Mouse (Mus musculus) midbrain, embryonic 15.5 days (tissue): ENCODE data around the gene Cfap97. TPM values are rescaled to one million over a fixed set of nuclear protein-coding genes. Genes with fewer than 3 reads are reported as not detected.
"Not testable (repeated sequence)": the region's sequence is repeated elsewhere in the genome, so short reads cannot be mapped to it uniquely, and the experiment has no call there.

ENCODE experiments used
- ATAC-seq: fragments of 200-750 bp; cut with Nextera tagmentation; replicated peaks from 2 replicates; pipeline ENCODE4 v1.8.0; 2017; ENCODE audit warnings: moderate TSS enrichment
- H3K27ac ChIP-seq: fragments of 300-500 bp; sonication (generic); 2 replicates; pipeline ENCODE4 v1.5.1; 2015; ENCODE audit warnings: mild to moderate bottlenecking, inconsistent platforms
- H3K27me3 ChIP-seq: fragments of 300-500 bp; sonication (generic); replicated peaks from 2 replicates; pipeline ENCODE4 v1.6.1; 2015; ENCODE audit warnings: inconsistent platforms
- H3K36me3 ChIP-seq: fragments of 300-500 bp; sonication (generic); replicated peaks from 2 replicates; pipeline ENCODE4 v1.6.1; 2015; ENCODE audit warnings: inconsistent platforms
- H3K4me1 ChIP-seq: fragments of 300-500 bp; sonication (generic); 2 replicates; pipeline ENCODE4 v1.6.1; 2015; ENCODE audit warnings: inconsistent platforms
- H3K4me2 ChIP-seq: fragments of 300-500 bp; sonication (generic); 2 replicates; pipeline ENCODE4 v1.6.1; 2015; ENCODE audit warnings: inconsistent platforms, mild to moderate bottlenecking, moderate library complexity
- H3K4me3 ChIP-seq: fragments of 300-500 bp; sonication (generic); 2 replicates; pipeline ENCODE4 v1.5.1; 2015; ENCODE audit warnings: mild to moderate bottlenecking, inconsistent platforms
- H3K9ac ChIP-seq: fragments of 300-500 bp; sonication (generic); 2 replicates; pipeline ENCODE4 v1.6.1; 2015; ENCODE audit warnings: mild to moderate bottlenecking, inconsistent platforms
- H3K9me3 ChIP-seq: fragments of 300-500 bp; sonication (generic); 2 replicates; pipeline ENCODE4 v1.6.1; 2016; ENCODE audit warnings: inconsistent platforms
- WGBS: fragments of 180-500 bp; shearing (Covaris S2); methylation state at CpG from one replicate; pipeline ENCODE4 v1.1.7; 2015; ENCODE audit warnings: mixed read lengths; 5-methylcytosine and 5-hydroxymethylcytosine counted together
- polyA plus RNA-seq: library from polyadenylated mRNA; unstranded; fragments of >200 nt; fragmentation: Nextera tagmentation; extraction: Ambion mirVana; gene quantifications from 2 replicates; pipeline ENCODE4 v1.2.1, GENCODE M21; 2015

The Cfap97 gene
- 27.3 and 29.2 TPM in 2 replicates for polyA plus RNA-seq

DNA sequence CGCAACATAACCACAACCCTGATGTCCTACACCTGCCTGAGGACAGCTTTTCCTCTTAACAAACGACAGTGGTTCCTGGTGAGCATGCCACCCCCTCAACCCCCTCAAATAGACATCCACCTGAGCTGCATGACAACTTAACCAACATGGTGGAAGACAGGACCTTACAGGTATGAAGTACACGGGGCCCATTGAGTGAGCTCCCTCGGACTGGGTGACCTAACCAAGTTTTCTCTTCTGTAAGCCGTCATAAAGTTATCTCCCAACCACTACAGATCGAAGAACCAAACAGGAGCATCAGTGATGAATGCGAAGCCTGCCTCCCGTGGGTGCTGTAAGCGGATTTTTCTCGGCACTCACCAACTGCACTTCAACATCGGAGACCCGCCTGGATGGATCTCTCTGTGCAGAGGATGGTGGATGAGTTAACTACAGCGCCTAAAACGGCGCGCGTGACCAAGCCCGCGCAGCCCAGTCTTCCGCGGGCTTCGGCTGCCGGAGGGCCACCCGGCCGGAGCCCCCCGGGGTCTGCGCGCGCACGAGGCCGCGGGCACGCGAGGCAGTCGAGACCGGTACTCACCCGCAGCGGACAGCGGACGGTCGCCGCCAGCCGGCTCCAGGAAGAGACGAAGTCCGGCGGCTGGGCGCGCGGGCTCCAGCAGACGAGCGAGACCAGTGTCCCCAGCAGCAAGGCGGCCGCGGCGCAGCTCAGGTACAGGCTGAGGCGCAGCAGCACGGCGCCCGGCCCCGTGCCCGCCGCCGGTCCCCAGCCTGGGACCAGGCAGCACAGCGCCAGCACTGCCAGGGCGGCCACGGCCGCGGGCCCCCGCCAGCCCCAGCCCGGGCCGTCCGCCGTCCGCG, at the start of gene Cfap97:
Gene Cfap97, plus strand, starts transcription at position 570 of the 861 bp plus-strand sequence.
- H3K9ac ChIP-seq: peak within 1 kb of the TSS; percentile 78
- 1% methylated on average over 54 of the region's 75 CpGs for WGBS
- peaks cover 11% of the 10 kb centered on the region; the same call in 1 of the 2 replicates for H3K27me3 ChIP-seq
- peak within 1 kb of the TSS; percentile 65 for H3K4me2 ChIP-seq
- H3K27ac ChIP-seq: peak within 1 kb of the TSS; percentile 83
- H3K9me3 ChIP-seq: no peaks in the 10 kb centered on the region
- peak within 1 kb of the TSS; percentile 57 for H3K4me3 ChIP-seq
- ATAC-seq: peak; percentile 89
- H3K4me1 ChIP-seq: peaks cover 18% of the 10 kb centered on the region
- no peaks in the 10 kb centered on the region for H3K36me3 ChIP-seq

DNA sequence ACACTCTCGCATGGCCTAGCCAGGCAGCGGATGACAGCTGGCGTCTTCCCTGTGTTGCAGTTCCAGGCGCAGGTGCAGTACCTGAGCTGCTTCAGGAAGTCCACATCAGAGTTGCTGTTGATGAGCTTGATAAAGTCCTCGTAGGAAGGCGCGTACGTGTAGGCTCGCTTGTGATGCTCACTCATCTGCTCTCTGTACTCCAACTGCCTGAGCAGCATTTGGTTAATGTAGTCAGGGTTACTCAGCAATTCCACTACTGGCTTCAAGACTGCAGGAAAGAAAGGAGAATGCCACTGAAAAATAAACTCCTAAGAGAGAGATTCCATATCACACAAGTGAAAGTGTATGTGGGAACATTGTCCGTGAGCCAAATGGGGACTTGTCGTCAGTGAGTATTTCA, 48.1 kb upstream of the Cfap97 start:
- Histone ChIP-seq H3K27me3 (no peaks in the 10 kb centered on the region), H3K27ac (no peak overlapping the region), H3K4me1 (no peaks in the 10 kb centered on the region), H3K9me3 (no peaks in the 10 kb centered on the region), H3K4me2 (no peak overlapping the region), H3K9ac (no peak overlapping the region), H3K4me3 (no peak overlapping the region), H3K36me3 (peaks cover 11% of the 10 kb centered on the region)
- ATAC-seq: no peak
- 94% methylated on average over 11 of the region's 11 CpGs for WGBS

DNA sequence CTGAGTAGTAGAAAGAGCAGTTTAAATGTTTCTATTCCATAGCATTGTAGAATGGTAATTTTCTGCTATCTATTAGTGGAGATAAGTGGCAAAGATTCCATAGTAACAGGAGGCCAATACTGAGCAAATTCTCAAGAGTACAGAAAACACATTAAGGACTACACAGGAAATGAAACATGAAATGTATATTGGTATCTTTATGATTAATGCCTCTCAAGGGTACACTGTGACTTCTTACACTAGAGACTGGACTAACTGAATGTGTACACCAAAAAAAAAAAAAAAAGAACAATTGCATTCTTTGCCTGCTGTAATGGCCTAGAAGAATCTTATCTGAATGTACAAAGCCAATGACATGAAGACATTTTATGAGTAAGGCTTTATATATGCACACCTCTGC, 43.9 kb upstream of the Cfap97 start:
- ATAC-seq: no peak
- Histone ChIP-seq H3K27ac (no peak overlapping the region), H3K4me2 (no peak overlapping the region), H3K4me3 (no peak overlapping the region), H3K9ac (no peak overlapping the region), H3K4me1 (no peaks in the 10 kb centered on the region), H3K27me3 (no peaks in the 10 kb centered on the region), H3K9me3 (no peaks in the 10 kb centered on the region), H3K36me3 (no peaks in the 10 kb centered on the region)

DNA sequence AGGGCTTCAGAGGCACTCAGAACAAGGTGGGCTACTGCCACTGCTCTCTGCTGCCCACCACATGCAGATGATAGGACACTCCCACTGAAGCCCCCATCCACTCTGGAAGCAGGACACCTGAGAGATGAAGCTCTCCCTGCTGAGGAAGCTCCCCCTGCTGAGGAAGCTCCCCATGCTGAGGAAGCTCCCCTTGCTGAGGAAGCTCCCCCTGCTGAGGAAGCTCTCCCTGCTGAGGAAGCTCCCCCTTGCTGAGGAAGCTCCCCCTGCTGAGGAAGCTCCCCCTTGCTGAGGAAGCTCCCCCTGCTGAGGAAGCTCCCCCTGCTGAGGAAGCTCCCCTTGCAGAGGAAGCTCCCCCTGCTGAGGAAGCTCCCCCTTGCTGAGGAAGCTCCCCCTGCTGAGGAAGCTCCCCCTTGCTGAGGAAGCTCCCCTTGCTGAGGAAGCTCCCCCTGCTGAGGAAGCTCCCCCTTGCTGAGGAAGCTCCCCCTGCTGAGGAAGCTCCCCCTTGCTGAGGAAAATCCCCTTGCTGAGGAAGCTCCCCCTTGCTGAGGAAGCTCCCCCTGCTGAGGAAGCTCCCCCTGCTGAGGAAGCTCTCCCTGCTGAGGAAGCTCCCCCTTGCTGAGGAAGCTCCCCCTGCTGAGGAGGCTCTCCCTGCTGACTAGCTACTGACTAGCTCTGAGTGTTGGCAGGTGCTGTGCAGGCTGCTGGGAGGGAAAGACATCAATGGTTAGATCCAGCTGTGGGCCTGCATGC, 38.0 kb upstream of the Cfap97 start:
- not testable (repeated sequence) for H3K36me3 ChIP-seq, H3K9ac ChIP-seq, ATAC-seq, H3K4me3 ChIP-seq, H3K27ac ChIP-seq, H3K4me2 ChIP-seq, H3K9me3 ChIP-seq, H3K27me3 ChIP-seq, H3K4me1 ChIP-seq

DNA sequence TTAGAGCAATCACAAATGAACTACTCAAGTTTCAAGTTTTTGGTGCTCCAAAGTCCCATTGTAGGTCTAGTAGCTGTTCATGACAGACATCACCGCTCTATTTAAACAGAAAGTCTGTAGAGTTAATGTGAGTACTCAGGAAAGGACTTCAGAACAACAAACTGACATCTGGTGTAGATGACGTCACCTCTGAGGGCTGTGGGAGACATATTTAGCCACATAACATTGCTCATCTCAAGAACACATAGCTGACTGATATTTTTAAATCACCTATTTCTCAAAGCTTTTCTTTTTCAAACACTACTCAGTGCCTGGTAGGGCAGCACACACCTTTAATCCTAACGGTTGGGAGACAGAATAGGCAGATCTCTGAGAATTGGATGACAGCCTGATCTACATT, 34.4 kb upstream of the Cfap97 start:
- Histone ChIP-seq H3K4me1 (no peaks in the 10 kb centered on the region), H3K27ac (no peak overlapping the region), H3K4me3 (no peak overlapping the region), H3K4me2 (no peak overlapping the region), H3K36me3 (no peaks in the 10 kb centered on the region), H3K9me3 (no peaks in the 10 kb centered on the region), H3K9ac (no peak overlapping the region), H3K27me3 (no peaks in the 10 kb centered on the region)
- 88% methylated on average over 3 of the region's 3 CpGs for WGBS
- no peak for ATAC-seq

DNA sequence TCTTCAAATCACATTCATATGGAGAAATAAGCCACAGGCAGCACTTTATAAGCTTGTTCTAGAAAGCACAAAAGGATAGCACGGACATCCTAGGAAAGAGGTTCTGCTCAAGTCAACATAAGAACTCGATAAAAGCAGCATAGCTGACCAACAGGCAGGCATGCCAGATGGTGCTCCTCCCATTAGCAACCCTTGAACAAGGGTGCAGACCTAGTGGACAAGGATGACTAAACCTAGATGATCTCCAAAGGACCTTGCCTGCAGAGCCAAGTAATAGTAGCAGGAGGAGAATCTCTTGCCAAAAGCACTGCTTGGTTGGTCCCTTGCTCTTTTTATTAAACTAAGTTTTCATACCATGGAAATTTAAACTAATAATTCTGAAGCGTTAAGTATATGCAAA, 32.4 kb upstream of the Cfap97 start:
- H3K27ac ChIP-seq: no peak overlapping the region
- 93% methylated on average over 3 of the region's 3 CpGs for WGBS
- H3K9ac ChIP-seq: no peak overlapping the region
- H3K36me3 ChIP-seq: no peaks in the 10 kb centered on the region
- no peaks in the 10 kb centered on the region for H3K9me3 ChIP-seq
- H3K4me2 ChIP-seq: no peak overlapping the region
- H3K4me1 ChIP-seq: no peaks in the 10 kb centered on the region
- no peaks in the 10 kb centered on the region for H3K27me3 ChIP-seq
- ATAC-seq: no peak
- no peak overlapping the region for H3K4me3 ChIP-seq

DNA sequence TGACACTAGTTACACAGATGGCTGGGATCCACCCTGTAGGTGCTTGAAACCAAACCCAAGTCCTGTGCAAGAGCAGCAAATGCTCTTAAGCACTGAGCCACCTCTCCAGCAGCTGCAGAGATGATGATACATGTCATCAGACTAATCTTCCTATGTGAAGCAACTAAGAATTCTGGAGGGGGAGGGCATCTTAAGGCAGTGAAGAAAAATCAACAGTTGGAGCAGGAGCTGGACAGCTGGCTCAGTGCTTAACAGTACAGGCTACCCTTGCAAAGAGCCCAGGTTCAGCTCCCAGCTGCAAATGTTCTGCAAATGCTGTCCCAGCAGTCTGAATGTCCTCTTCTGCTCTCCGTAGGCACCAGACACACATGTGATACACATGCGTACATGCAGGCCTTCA, 29.1 kb upstream of the Cfap97 start:
- Histone ChIP-seq H3K4me3 (no peak overlapping the region), H3K4me1 (no peaks in the 10 kb centered on the region), H3K4me2 (no peak overlapping the region), H3K36me3 (no peaks in the 10 kb centered on the region), H3K9ac (no peak overlapping the region), H3K9me3 (no peaks in the 10 kb centered on the region), H3K27ac (no peak overlapping the region), H3K27me3 (no peaks in the 10 kb centered on the region)
- ATAC-seq: no peak
- WGBS: 94% methylated on average over 2 of the region's 2 CpGs

DNA sequence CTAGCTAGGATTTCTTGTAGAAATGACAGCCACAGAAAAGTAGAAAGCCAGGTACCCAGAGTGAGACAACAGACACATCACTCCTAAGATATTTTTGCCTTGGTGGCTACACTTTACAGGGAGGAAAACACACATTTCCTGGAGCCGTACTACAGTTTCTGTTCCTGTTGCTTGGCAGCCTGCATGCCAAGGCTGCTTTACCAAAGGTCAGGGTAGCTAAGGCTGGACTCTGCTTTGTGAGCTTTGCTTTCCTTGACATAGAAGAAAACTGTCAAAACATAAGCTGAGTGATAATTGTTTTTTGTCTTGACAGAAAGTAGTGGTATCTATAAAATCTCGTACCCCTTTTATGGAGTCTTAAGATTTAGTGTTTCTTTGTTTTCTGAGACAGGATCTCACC, 21.1 kb upstream of the Cfap97 start:
- WGBS: 91% methylated on average over 2 of the region's 2 CpGs
- no peaks in the 10 kb centered on the region for H3K27me3 ChIP-seq

DNA sequence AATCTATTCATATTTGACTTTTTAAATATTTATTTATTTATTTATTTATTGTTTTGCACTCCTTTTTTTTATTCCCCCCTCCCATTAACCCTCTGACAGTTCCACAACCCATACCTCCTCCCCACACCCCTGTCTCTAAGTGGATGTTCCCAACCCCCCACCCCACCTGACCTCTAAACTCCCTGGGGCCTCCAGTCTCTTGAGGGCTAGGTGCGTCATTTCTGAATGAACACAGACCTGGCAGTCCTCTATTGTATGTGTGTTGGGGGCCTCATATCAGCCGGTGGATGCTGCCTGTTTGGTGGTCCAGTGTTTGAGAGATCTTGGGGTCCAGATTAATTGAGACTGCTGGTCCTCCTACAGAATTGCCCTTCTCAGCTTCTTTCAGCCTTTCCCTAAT, 16.0 kb upstream of the Cfap97 start:
- WGBS: 89% methylated on average over 2 of the region's 2 CpGs
- H3K4me3 ChIP-seq, H3K4me2 ChIP-seq, H3K27ac ChIP-seq, H3K4me1 ChIP-seq, H3K9me3 ChIP-seq, H3K36me3 ChIP-seq, H3K27me3 ChIP-seq, ATAC-seq, H3K9ac ChIP-seq: not testable (repeated sequence)

More for the DNA sequence above, 21.1 kb upstream of the Cfap97 start:
- Histone ChIP-seq H3K9ac (no peak overlapping the region), H3K9me3 (no peaks in the 10 kb centered on the region), H3K4me2 (no peak overlapping the region), H3K4me3 (no peak overlapping the region), H3K4me1 (no peaks in the 10 kb centered on the region), H3K36me3 (no peaks in the 10 kb centered on the region), H3K27ac (no peak overlapping the region)
- ATAC-seq: no peak

DNA sequence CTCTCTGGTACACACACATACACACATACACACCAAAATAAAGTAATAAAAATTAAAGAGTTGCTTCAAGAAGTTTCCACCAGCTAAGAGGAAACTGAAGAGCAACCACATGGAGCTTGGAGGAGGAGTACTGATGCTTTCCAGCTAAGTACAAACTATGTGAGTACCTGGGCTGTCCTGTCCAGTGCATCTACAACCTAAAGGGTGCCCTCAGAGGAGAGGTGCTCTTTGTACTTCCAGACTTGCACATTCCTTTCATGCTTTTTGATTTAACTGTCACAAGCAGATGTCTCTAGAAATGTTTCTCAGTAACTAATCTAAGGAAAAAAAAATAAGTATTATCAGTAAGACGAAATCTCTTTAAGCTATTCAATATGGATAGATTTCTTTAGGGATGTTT, 14.2 kb upstream of the Cfap97 start:
- ATAC-seq: no peak

DNA sequence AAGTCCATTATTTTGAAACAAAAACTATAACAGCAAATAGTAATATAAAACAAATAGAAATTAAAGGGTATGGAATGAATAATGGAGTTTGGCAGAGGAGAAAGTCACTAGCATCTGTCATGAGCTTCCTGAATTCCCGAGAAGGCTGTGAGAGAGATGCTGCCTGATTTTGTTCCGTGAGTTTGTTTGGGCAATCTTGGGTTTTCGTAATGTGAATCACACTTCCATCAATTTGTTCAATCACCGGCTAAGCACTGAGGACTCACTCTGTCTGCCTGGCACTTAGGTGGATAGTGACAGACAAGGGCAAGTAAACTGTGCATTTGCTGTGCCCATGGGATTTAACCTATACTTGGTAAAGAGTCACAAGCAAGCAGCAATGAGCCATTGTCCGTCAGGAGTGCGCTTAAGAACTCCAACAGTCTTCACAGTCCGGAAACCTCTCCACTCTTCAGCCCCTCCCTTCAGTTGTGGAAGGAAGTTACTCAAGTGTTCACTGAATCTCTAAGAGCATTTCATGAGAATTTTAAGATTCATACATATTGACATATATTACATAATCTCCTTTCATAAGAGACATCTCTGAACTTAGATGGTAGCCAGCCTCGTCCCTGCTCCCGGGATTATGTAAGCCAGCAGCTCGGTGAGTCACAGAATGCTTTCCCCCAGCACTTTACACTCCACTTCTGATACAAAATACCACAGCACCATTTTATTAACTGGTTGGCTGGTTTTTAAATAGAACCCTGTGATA, 13.6 kb upstream of the Cfap97 start:
- Histone ChIP-seq H3K36me3 (no peaks in the 10 kb centered on the region), H3K4me3 (no peak overlapping the region), H3K4me1 (no peaks in the 10 kb centered on the region), H3K4me2 (no peak overlapping the region), H3K27ac (no peak overlapping the region), H3K9ac (no peak overlapping the region), H3K9me3 (no peaks in the 10 kb centered on the region), H3K27me3 (no peaks in the 10 kb centered on the region)
- 90% methylated on average over 10 of the region's 10 CpGs for WGBS
- ATAC-seq: no peak

More for the DNA sequence above, 14.2 kb upstream of the Cfap97 start:
- Histone ChIP-seq H3K4me3 (no peak overlapping the region), H3K4me2 (no peak overlapping the region), H3K27me3 (no peaks in the 10 kb centered on the region), H3K36me3 (no peaks in the 10 kb centered on the region), H3K4me1 (no peaks in the 10 kb centered on the region), H3K9ac (no peak overlapping the region), H3K9me3 (no peaks in the 10 kb centered on the region), H3K27ac (no peak overlapping the region)
- 96% methylated on average over 1 of the region's 1 CpGs for WGBS

DNA sequence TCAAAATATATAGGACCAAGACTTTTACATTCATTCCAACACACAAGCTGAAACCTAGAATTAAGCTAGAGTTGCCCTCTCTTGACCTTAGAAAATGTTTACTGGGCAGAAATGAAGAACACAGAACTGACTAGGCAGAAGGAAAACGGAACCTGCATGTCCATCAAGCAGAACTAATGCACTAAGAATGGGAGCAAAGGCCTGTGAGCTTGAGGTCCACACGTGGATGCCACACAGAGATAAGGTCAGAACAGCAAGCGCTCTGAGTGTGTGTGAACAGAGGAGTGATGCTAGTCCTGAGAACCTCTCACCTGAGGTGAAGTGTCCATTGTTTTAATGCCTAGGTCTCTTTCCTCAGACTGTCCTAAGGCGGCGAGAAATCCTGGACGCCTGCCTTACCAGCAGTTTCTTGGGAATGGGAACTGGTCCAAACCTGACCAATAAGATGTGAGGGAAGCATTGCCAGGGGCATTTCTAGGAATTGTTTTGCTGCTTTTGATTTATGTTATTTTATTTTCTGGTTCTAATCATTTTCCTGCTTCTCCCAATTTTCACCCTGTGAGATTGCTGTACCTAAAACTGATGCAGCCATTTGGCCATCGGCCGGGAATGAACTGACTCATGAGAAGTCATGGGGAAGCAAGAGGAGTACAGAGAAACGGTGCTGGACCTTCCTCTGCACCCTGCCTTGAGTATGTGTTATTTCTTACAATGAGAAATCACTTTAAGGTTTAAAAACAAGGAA, 11.0 kb upstream of the Cfap97 start:
- WGBS: 83% methylated on average over 9 of the region's 9 CpGs
- Histone ChIP-seq H3K4me3 (no peak overlapping the region), H3K27me3 (no peaks in the 10 kb centered on the region), H3K4me2 (no peak overlapping the region), H3K9me3 (no peaks in the 10 kb centered on the region), H3K27ac (no peak overlapping the region), H3K4me1 (0 out of 2 replicates have a peak, but pooled peaks cover 4% of the 10 kb centered on the region), H3K9ac (no peak overlapping the region), H3K36me3 (no peaks in the 10 kb centered on the region)
- ATAC-seq: no peak
